Mouse (Mus musculus) adrenal gland, adult (tissue): ENCODE data around the gene Rpp40.

Source experiments
- DNase-seq, 2 experiments: peaks; one replicate each; pipeline ENCODE4 v3.0.0; 2022 to 2023; ENCODE audit warnings: low spot score in 1 of 2; ENCODE audit not compliant: inconsistent age in 2 of 2

The Rpp40 gene

GRCm38 (mm10) chr13:35852851-35853575 is 53.1 kb downstream of the Rpp40 start:
- no peak for DNase-seq

- no peak for DNase-seq
These were observed 54.6 kb downstream of the Rpp40 start for GRCm38 (mm10) chr13:35851581-35851980.

GRCm38 (mm10) chr13:35848694-35849093 is 57.5 kb downstream of the Rpp40 start:
- DNase-seq, result peak in 1 of 2 experiments; percentile 35

GRCm38 (mm10) chr13:35845306-35845705 is 60.9 kb downstream of the Rpp40 start:
- no peak for DNase-seq
